Mouse (Mus musculus) liver, postnatal 0 days (tissue): ENCODE data around the gene Rtn4rl2. TPM values are rescaled to one million over a fixed set of nuclear protein-coding genes. Genes with fewer than 3 reads are reported as not detected.

ENCODE experiments used
- ATAC-seq: fragments of 200-750 bp; cut with Nextera tagmentation; 2 replicates; pipeline ENCODE4 v1.8.0; 2017; ENCODE audit warnings: mild to moderate bottlenecking, moderate library complexity
- DNase-seq: peaks from one replicate; pipeline ENCODE4 v3.0.0-alpha.2; 2016
- H3K27ac ChIP-seq: fragments of 300-500 bp; sonication (generic); 2 replicates; pipeline ENCODE4 v1.5.1; 2014; ENCODE audit warnings: antibody characterized with exemption, moderate library complexity, mild to moderate bottlenecking, low read depth
- H3K27me3 ChIP-seq: fragments of 300-500 bp; sonication (generic); 2 replicates; pipeline ENCODE4 v1.6.1; 2014; ENCODE audit warnings: low read length, control low read depth, mixed read lengths; ENCODE audit not compliant: insufficient read depth
- H3K36me3 ChIP-seq: fragments of 300-500 bp; sonication (generic); replicated peaks from 2 replicates; pipeline ENCODE4 v1.6.1; 2014; ENCODE audit warnings: mild to moderate bottlenecking, control low read depth, low read length, moderate library complexity, mixed read lengths; ENCODE audit not compliant: insufficient read depth
- H3K4me1 ChIP-seq: fragments of 300-500 bp; sonication (generic); 2 replicates; pipeline ENCODE4 v1.6.1; 2014; ENCODE audit warnings: antibody characterized with exemption, mild to moderate bottlenecking, control low read depth; ENCODE audit not compliant: insufficient read depth
- H3K4me2 ChIP-seq: fragments of 300-500 bp; sonication (generic); 2 replicates; pipeline ENCODE4 v1.6.1; 2014; ENCODE audit warnings: low read depth, mild to moderate bottlenecking, low read length, moderate library complexity, mixed read lengths
- H3K4me3 ChIP-seq: fragments of 300-500 bp; sonication (generic); 2 replicates; pipeline ENCODE4 v1.5.1; 2014; ENCODE audit warnings: low read depth, low read length
- H3K9ac ChIP-seq: fragments of 300-500 bp; sonication (generic); replicated peaks from 2 replicates; pipeline ENCODE4 v1.6.1; 2014; ENCODE audit warnings: mild to moderate bottlenecking, moderate library complexity
- H3K9me3 ChIP-seq: fragments of 300-500 bp; sonication (generic); 2 replicates; pipeline ENCODE4 v1.6.1; 2016; ENCODE audit warnings: mild to moderate bottlenecking, control low read depth, low read length, mixed read lengths
- CTCF ChIP-seq: sonication (generic); IDR thresholded peaks from 2 replicates; pipeline ENCODE4 v1.5.1; 2016; ENCODE audit warnings: antibody characterized with exemption, low read depth
- EP300 ChIP-seq: IDR thresholded peaks from 2 replicates; pipeline ENCODE4 v1.6.1; 2016; ENCODE audit warnings: antibody characterized with exemption, low read depth, mild to moderate bottlenecking
- WGBS: fragments of 180-500 bp; shearing (Covaris S2); extraction: QIAGEN DNeasy Blood & Tissue Kit; methylation state at CpG from one replicate; pipeline ENCODE4 v1.1.7; 2014; ENCODE audit not compliant: insufficient replicate concordance; 5-methylcytosine and 5-hydroxymethylcytosine counted together
- polyA plus RNA-seq: library from polyadenylated mRNA; unstranded; fragments of >200 nt; fragmentation: Nextera tagmentation; extraction: Ambion mirVana; gene quantifications from 2 replicates; pipeline ENCODE4 v1.2.1, GENCODE M21; 2015

The Rtn4rl2 gene
- polyA plus RNA-seq, 1 experiment from 2014 or later, result 0.31 TPM

GRCm38 (mm10) chr2:84887411-84888271, 1.1 kb upstream of the Rtn4rl2 start:
- TF ChIP-seq EP300 (no peak), CTCF (peak; percentile 35; the same call in 1 of the 2 replicates)
- Histone ChIP-seq H3K27ac (no peak overlapping the region), H3K9ac (peak overlapping the region; percentile 26), H3K4me1 (peaks cover 34% of the 10 kb centered on the region), H3K9me3 (no peaks in the 10 kb centered on the region), H3K4me3 (peak overlapping the region; percentile 42), H3K36me3 (no peaks in the 10 kb centered on the region), H3K4me2 (peak overlapping the region; percentile 74), H3K27me3 (peaks cover 70% of the 10 kb centered on the region)
- WGBS, result 1% methylated on average over 58 of the region's 58 CpGs
- DNase-seq (peak; percentile 33), ATAC-seq (no peak)

- H3K27me3 ChIP-seq, result peaks cover 78% of the 10 kb centered on the region
- H3K4me1 ChIP-seq, result peaks cover 34% of the 10 kb centered on the region
- ATAC-seq, result no peak
- H3K27ac ChIP-seq, result no peak overlapping the region
- H3K9ac ChIP-seq, result no peak overlapping the region; the same call in 1 of the 2 replicates
- H3K4me3 ChIP-seq, result peak overlapping the region; percentile 42
- WGBS, result 1% methylated on average over 25 of the region's 39 CpGs
- H3K4me2 ChIP-seq, result peak overlapping the region; percentile 74
- DNase-seq, result peak; percentile 41
- no peaks in the 10 kb centered on the region for H3K9me3 ChIP-seq
- TF ChIP-seq EP300 (no peak), CTCF (no peak)
- H3K36me3 ChIP-seq, result no peaks in the 10 kb centered on the region
These were observed 341 bp upstream of the Rtn4rl2 start for GRCm38 (mm10) chr2:84886821-84887281.

GRCm38 (mm10) chr2:84885084-84886055, 1.1 kb downstream of the Rtn4rl2 start:
- ATAC-seq, result no peak
- Histone ChIP-seq H3K27ac (no peak overlapping the region), H3K4me1 (peaks cover 34% of the 10 kb centered on the region), H3K4me3 (no peak overlapping the region), H3K4me2 (no peak overlapping the region), H3K9me3 (no peaks in the 10 kb centered on the region), H3K27me3 (peaks cover 91% of the 10 kb centered on the region), H3K9ac (no peak overlapping the region), H3K36me3 (no peaks in the 10 kb centered on the region)
- no peak for DNase-seq
- TF ChIP-seq EP300 (no peak), CTCF (no peak)
- WGBS, result 15% methylated on average over 20 of the region's 23 CpGs

- WGBS, result 46% methylated on average over 4 of the region's 4 CpGs
These were observed 1.9 kb downstream of the Rtn4rl2 start for GRCm38 (mm10) chr2:84884611-84885010.

GRCm38 (mm10) chr2:84883942-84884341, 2.6 kb downstream of the Rtn4rl2 start:
- H3K4me3 ChIP-seq, result no peak overlapping the region
- H3K27ac ChIP-seq, result no peak overlapping the region
- peaks cover 88% of the 10 kb centered on the region for H3K27me3 ChIP-seq
- no peak overlapping the region for H3K4me2 ChIP-seq
- DNase-seq (peak; percentile 11), ATAC-seq (no peak)
- H3K36me3 ChIP-seq, result no peaks in the 10 kb centered on the region
- H3K4me1 ChIP-seq, result peaks cover 28% of the 10 kb centered on the region
- TF ChIP-seq CTCF, result no peak
- TF ChIP-seq EP300, result no peak
- no peak overlapping the region for H3K9ac ChIP-seq
- no peaks in the 10 kb centered on the region for H3K9me3 ChIP-seq
- 68% methylated on average over 4 of the region's 4 CpGs for WGBS

More at GRCm38 (mm10) chr2:84884611-84885010, 1.9 kb downstream of the Rtn4rl2 start:
- no peak overlapping the region for H3K27ac ChIP-seq
- peaks cover 34% of the 10 kb centered on the region for H3K4me1 ChIP-seq
- H3K9ac ChIP-seq, result no peak overlapping the region
- H3K36me3 ChIP-seq, result no peaks in the 10 kb centered on the region
- DNase-seq, result no peak
- peaks cover 95% of the 10 kb centered on the region for H3K27me3 ChIP-seq
- H3K4me2 ChIP-seq, result no peak overlapping the region
- H3K4me3 ChIP-seq, result no peak overlapping the region
- no peaks in the 10 kb centered on the region for H3K9me3 ChIP-seq
- no peak for TF ChIP-seq EP300
- peak; percentile 41 for TF ChIP-seq CTCF
- no peak for ATAC-seq
